Mouse (Mus musculus) forebrain, embryonic 13.5 days (tissue): ENCODE results near the gene Bpnt1. TPM values are rescaled to one million over a fixed set of nuclear protein-coding genes. Genes with fewer than 3 reads are reported as not detected.

Experiments used
- microRNA counts: library from miRNA; unstranded; fragments of <30 nt; microRNA quantifications from one replicate; lab custom pipeline; 2016
- microRNA-seq: library from miRNA; unstranded; fragments of <30 nt; microRNA quantifications from one replicate; pipeline ENCODE4, GENCODE M21; 2016
- polyA plus RNA-seq: library from polyadenylated mRNA; unstranded; fragments of >200 nt; fragmentation: Nextera tagmentation; extraction: Ambion mirVana; gene quantifications from 2 replicates; pipeline ENCODE4 v1.2.1, GENCODE M21; 2015

The Bpnt1 gene
- polyA plus RNA-seq, 1 experiment from 2014 or later, result 37.7 TPM

MicroRNAs encoded within 50 kb of the gene (microRNA counts, 519-probe panel; counts per million panel counts)
- microRNA mmu-miR-194 (lab: Ali Mortazavi, UCI), result 1,661 counts per million, percentile 56 among the panel's probes with 10 or more counts

Small RNA genes lying within 50 kb of the gene (microRNA-seq; reads per million reads assigned to microRNA genes)
- gene Mir194-1, result 1.1 reads per million
- 2.4 reads per million for gene Mir215

Other genes starting within 250 kb of the Bpnt1 start
- 19.3 and 21.9 TPM in 2 replicates for gene Rab3gap2, start 128.0 kb upstream of the Bpnt1 start, polyA plus RNA-seq
- gene Iars2, start 2.8 kb upstream of the Bpnt1 start, polyA plus RNA-seq, result 18.0 and 21.0 TPM in 2 replicates
- gene Eprs, start 30.9 kb downstream of the Bpnt1 start, polyA plus RNA-seq, result 151 and 159 TPM in 2 replicates
- 8.2 and 10.5 TPM in 2 replicates for gene Slc30a10, start 122.7 kb downstream of the Bpnt1 start, polyA plus RNA-seq